Mouse (Mus musculus) hindbrain, embryonic 11.5 days (tissue): ENCODE results near the gene Kazn. TPM values are rescaled to one million over a fixed set of nuclear protein-coding genes. Genes with fewer than 3 reads are reported as not detected.
A peak's percentile ranks its signal among the peaks of the same experiment; 100 is the strongest.

Experiments
- ATAC-seq: fragments of 200-750 bp; cut with Nextera tagmentation; 2 replicates; pipeline ENCODE4 v1.8.0; 2017; ENCODE audit warnings: mild to moderate bottlenecking, moderate TSS enrichment, moderate library complexity; ENCODE audit not compliant: low FRiP score
- DNase-seq: peaks from one replicate; pipeline ENCODE4 v3.0.0-alpha.2; 2015; ENCODE audit warnings: low spot score
- H3K27ac ChIP-seq: fragments of 300-500 bp; sonication (generic); 2 replicates; pipeline ENCODE4 v1.5.1; 2014; ENCODE audit warnings: mild to moderate bottlenecking, low read depth, low read length
- H3K27me3 ChIP-seq: fragments of 300-500 bp; sonication (generic); 2 replicates; pipeline ENCODE4 v1.6.1; 2014; ENCODE audit warnings: mild to moderate bottlenecking, low read length, moderate library complexity, mixed read lengths; ENCODE audit not compliant: control insufficient read depth, insufficient read depth
- H3K36me3 ChIP-seq: fragments of 300-500 bp; sonication (generic); 2 replicates; pipeline ENCODE4 v1.6.1; 2014; ENCODE audit warnings: mild to moderate bottlenecking, low read length, moderate library complexity, mixed read lengths; ENCODE audit not compliant: control insufficient read depth, insufficient read depth
- H3K4me1 ChIP-seq: fragments of 300-500 bp; sonication (generic); replicated peaks from 2 replicates; pipeline ENCODE4 v1.6.1; 2014; ENCODE audit warnings: low read length, mixed read lengths; ENCODE audit not compliant: control insufficient read depth, insufficient read depth
- H3K4me2 ChIP-seq: fragments of 300-500 bp; sonication (generic); replicated peaks from 2 replicates; pipeline ENCODE4 v1.6.1; 2014; ENCODE audit warnings: mild to moderate bottlenecking, low read depth, low read length
- H3K4me3 ChIP-seq: fragments of 300-500 bp; sonication (generic); 2 replicates; pipeline ENCODE4 v1.5.1; 2014; ENCODE audit warnings: low read depth, low read length
- H3K9ac ChIP-seq: fragments of 300-500 bp; sonication (generic); 2 replicates; pipeline ENCODE4 v1.6.1; 2014; ENCODE audit warnings: low read depth, low read length
- H3K9me3 ChIP-seq: fragments of 300-500 bp; sonication (generic); 2 replicates; pipeline ENCODE4 v1.6.1; 2016; ENCODE audit warnings: low read length; ENCODE audit not compliant: control insufficient read depth
- WGBS: fragments of 180-500 bp; shearing (Covaris S2); extraction: QIAGEN DNeasy Blood & Tissue Kit; methylation state at CpG from one replicate; pipeline ENCODE4 v1.1.7; 2014; 5-methylcytosine and 5-hydroxymethylcytosine counted together
- polyA plus RNA-seq: library from polyadenylated mRNA; unstranded; fragments of >200 nt; fragmentation: Nextera tagmentation; extraction: Ambion mirVana; gene quantifications from 2 replicates; pipeline ENCODE4 v1.2.1, GENCODE M21; 2014

The Kazn gene
- polyA plus RNA-seq, 1 experiment from 2014 or later: 11.8 TPM

DNA sequence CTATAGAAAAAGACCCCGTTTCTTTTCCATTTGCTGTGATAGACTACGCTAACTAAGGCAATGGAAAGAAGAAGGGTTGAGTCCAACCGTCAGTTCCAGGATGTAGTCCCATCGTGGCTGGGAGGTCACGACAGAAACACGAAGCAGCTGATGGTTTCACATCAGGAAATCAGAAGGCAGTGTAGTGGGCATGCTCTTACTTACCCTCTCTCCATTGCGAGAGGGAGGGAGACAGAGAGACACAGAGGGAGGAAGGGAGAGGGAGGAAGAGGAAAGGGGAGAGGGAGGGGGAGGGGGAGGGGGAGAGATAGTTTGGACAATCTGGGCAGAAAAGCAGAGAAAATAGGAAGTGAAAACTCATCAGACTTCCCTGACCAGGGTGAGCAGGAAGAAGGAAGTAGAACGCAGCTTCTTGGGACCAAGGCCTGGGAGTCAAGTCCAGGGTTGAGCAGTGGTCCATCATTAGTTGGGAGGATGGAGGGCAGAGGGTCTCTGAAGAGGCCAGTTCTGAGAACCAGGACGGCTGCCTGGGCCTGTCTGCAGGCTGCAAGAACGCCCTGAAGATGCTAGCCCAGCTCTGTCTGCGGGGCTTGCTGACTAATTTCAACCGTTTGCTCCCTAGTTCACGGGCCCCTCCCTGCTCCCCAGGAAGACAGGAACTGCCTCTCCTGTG is 165.0 kb downstream of the Kazn start:
- H3K4me1 ChIP-seq: 0 out of 2 replicates have a peak, but pooled peaks cover 2% of the 10 kb centered on the region
- H3K27me3 ChIP-seq: peaks cover 12% of the 10 kb centered on the region; the same call in 1 of the 2 replicates
- H3K27ac ChIP-seq: no peak overlapping the region
- H3K9me3 ChIP-seq: no peaks in the 10 kb centered on the region
- DNase-seq: no peak
- H3K36me3 ChIP-seq: no peaks in the 10 kb centered on the region
- no peak overlapping the region for H3K4me2 ChIP-seq
- no peak overlapping the region for H3K4me3 ChIP-seq
- WGBS: 68% methylated on average over 12 of the region's 13 CpGs
- no peak overlapping the region for H3K9ac ChIP-seq
- no peak for ATAC-seq

- no peak for ATAC-seq
- peak; percentile 47 for DNase-seq
- 7% methylated on average over 18 of the region's 18 CpGs for WGBS
- no peaks in the 10 kb centered on the region for H3K36me3 ChIP-seq
- H3K4me2 ChIP-seq: no peak overlapping the region
- no peaks in the 10 kb centered on the region for H3K9me3 ChIP-seq
- 0 out of 2 replicates have a peak, but pooled peaks cover 2% of the 10 kb centered on the region for H3K4me1 ChIP-seq
- H3K27ac ChIP-seq: no peak overlapping the region
- H3K9ac ChIP-seq: no peak overlapping the region
- H3K4me3 ChIP-seq: no peak overlapping the region
- peaks cover 10% of the 10 kb centered on the region; the same call in 1 of the 2 replicates for H3K27me3 ChIP-seq
Observed at GRCm38 (mm10) chr4:142071243-142071991, 167.8 kb downstream of the Kazn start.

- ATAC-seq (no peak), DNase-seq (no peak)
- WGBS: 3% methylated on average over 8 of the region's 8 CpGs
- Histone ChIP-seq H3K27me3 (peaks cover 10% of the 10 kb centered on the region; the same call in 1 of the 2 replicates), H3K9ac (no peak overlapping the region), H3K4me1 (0 out of 2 replicates have a peak, but pooled peaks cover 2% of the 10 kb centered on the region), H3K27ac (no peak overlapping the region), H3K4me2 (no peak overlapping the region), H3K36me3 (no peaks in the 10 kb centered on the region), H3K4me3 (no peak overlapping the region), H3K9me3 (no peaks in the 10 kb centered on the region)
Observed at GRCm38 (mm10) chr4:142070840-142071239, 168.4 kb downstream of the Kazn start.

GRCm38 (mm10) chr4:142068899-142069812 is 170.0 kb downstream of the Kazn start:
- H3K27ac ChIP-seq: no peak overlapping the region
- H3K27me3 ChIP-seq: peaks cover 8% of the 10 kb centered on the region; the same call in 1 of the 2 replicates
- no peaks in the 10 kb centered on the region for H3K9me3 ChIP-seq
- 0 out of 2 replicates have a peak, but pooled peaks cover 2% of the 10 kb centered on the region for H3K4me1 ChIP-seq
- H3K4me2 ChIP-seq: no peak overlapping the region
- DNase-seq: no peak
- 23% methylated on average over 18 of the region's 18 CpGs for WGBS
- no peaks in the 10 kb centered on the region for H3K36me3 ChIP-seq
- H3K4me3 ChIP-seq: no peak overlapping the region
- no peak overlapping the region for H3K9ac ChIP-seq
- ATAC-seq: 0 out of 2 replicates have a peak, but pooled peaks have one; percentile 33

- no peaks in the 10 kb centered on the region for H3K36me3 ChIP-seq
- H3K9ac ChIP-seq: no peak overlapping the region
- H3K4me2 ChIP-seq: no peak overlapping the region
- DNase-seq: no peak
- 57% methylated on average over 4 of the region's 4 CpGs for WGBS
- H3K4me1 ChIP-seq: 0 out of 2 replicates have a peak, but pooled peaks cover 2% of the 10 kb centered on the region
- no peak for ATAC-seq
- peaks cover 5% of the 10 kb centered on the region; the same call in 1 of the 2 replicates for H3K27me3 ChIP-seq
- H3K27ac ChIP-seq: no peak overlapping the region
- no peak overlapping the region for H3K4me3 ChIP-seq
- H3K9me3 ChIP-seq: no peaks in the 10 kb centered on the region
Observed at GRCm38 (mm10) chr4:142066576-142066975, 172.6 kb downstream of the Kazn start.

DNA sequence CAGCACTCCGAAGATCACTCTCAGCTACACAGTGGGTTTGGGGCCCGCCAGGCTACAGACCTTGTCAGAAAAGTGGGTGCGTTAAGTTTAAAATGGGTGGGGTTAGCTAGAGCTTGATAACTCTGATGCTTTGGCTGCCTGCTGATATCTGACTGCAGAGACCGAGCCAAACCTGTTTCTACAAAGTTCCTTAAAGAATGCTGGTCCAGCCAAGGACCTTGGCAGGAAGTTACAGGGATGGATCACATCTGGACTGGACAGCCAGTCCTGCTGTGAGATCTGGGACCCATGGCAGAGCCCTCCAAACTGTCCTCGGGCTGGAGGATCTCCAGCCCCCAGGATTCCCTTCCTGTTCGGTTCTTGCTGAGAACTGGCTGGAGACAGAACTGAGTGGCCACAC is 173.4 kb downstream of the Kazn start:
- 75% methylated on average over 6 of the region's 6 CpGs for WGBS
- no peak for DNase-seq
- ATAC-seq: no peak
- Histone ChIP-seq H3K36me3 (no peaks in the 10 kb centered on the region), H3K27me3 (peaks cover 5% of the 10 kb centered on the region; the same call in 1 of the 2 replicates), H3K9ac (no peak overlapping the region), H3K27ac (no peak overlapping the region), H3K4me1 (0 out of 2 replicates have a peak, but pooled peaks cover 2% of the 10 kb centered on the region), H3K9me3 (no peaks in the 10 kb centered on the region), H3K4me3 (no peak overlapping the region), H3K4me2 (no peak overlapping the region)

GRCm38 (mm10) chr4:142065270-142065669 is 173.9 kb downstream of the Kazn start:
- H3K4me2 ChIP-seq: no peak overlapping the region
- DNase-seq (no peak), ATAC-seq (no peak)
- no peaks in the 10 kb centered on the region for H3K36me3 ChIP-seq
- no peak overlapping the region for H3K9ac ChIP-seq
- 75% methylated on average over 8 of the region's 8 CpGs for WGBS
- no peak overlapping the region for H3K4me3 ChIP-seq
- H3K27me3 ChIP-seq: peaks cover 1% of the 10 kb centered on the region; the same call in 1 of the 2 replicates
- H3K27ac ChIP-seq: no peak overlapping the region
- no peaks in the 10 kb centered on the region for H3K9me3 ChIP-seq
- H3K4me1 ChIP-seq: 0 out of 2 replicates have a peak, but pooled peaks cover 2% of the 10 kb centered on the region

- Histone ChIP-seq H3K4me1 (0 out of 2 replicates have a peak, but pooled peaks cover 2% of the 10 kb centered on the region), H3K9ac (no peak overlapping the region), H3K36me3 (no peaks in the 10 kb centered on the region), H3K4me2 (no peak overlapping the region), H3K27ac (no peak overlapping the region), H3K27me3 (no peaks in the 10 kb centered on the region), H3K9me3 (no peaks in the 10 kb centered on the region), H3K4me3 (no peak overlapping the region)
- ATAC-seq (no peak), DNase-seq (no peak)
- 92% methylated on average over 11 of the region's 11 CpGs for WGBS
Observed at GRCm38 (mm10) chr4:142064582-142065228, 174.5 kb downstream of the Kazn start.
